Mouse (Mus musculus) megakaryocyte, embryonic 14.5 days (primary cell): ENCODE measurements around the gene Rab40c. TPM values are rescaled to one million over a fixed set of nuclear protein-coding genes. Genes with fewer than 3 reads are reported as not detected.

Experiments used
- H3K27me3 ChIP-seq: replicated peaks from 2 replicates; pipeline ENCODE3; 2012; ENCODE audit warnings: inconsistent platforms
- H3K36me3 ChIP-seq: replicated peaks from 2 replicates; pipeline ENCODE3; 2012; ENCODE audit warnings: low read length, inconsistent platforms, mixed read lengths
- H3K4me1 ChIP-seq: 2 replicates; pipeline ENCODE4 v1.6.1; 2012; ENCODE audit warnings: inconsistent platforms
- H3K4me3 ChIP-seq: replicated peaks from 2 replicates; pipeline ENCODE3; 2012; ENCODE audit warnings: moderate library complexity, mild to moderate bottlenecking, inconsistent platforms
- H3K9me3 ChIP-seq: 2 replicates; pipeline ENCODE4 v1.6.1; 2012; ENCODE audit warnings: inconsistent platforms
- FLI1 ChIP-seq: IDR thresholded peaks from 2 replicates; pipeline ENCODE4 v1.6.1; 2012; ENCODE audit warnings: low read length, inconsistent platforms, mixed read lengths
- GATA1 ChIP-seq: IDR thresholded peaks from 3 replicates; pipeline ENCODE4 v1.6.1; 2012; ENCODE audit warnings: mixed read lengths, low read length, inconsistent platforms, borderline replicate concordance
- polyA plus RNA-seq: library from polyadenylated mRNA; stranded (reverse); fragments of >175 nt; gene quantifications from 2 replicates; pipeline ENCODE4 v1.2.3, GENCODE M21; 2012; ENCODE audit warnings: low replicate concordance; ENCODE audit not compliant: insufficient read depth

Gene Rab40c
- polyA plus RNA-seq, 1 experiment, result 8.8 TPM

- no peak for TF ChIP-seq FLI1
- no peak for TF ChIP-seq GATA1
- H3K4me3 ChIP-seq, result peak overlapping the region; percentile 94
- peaks cover 68% of the 10 kb centered on the region for H3K4me1 ChIP-seq
- no peaks in the 10 kb centered on the region for H3K27me3 ChIP-seq
- H3K36me3 ChIP-seq, result peaks cover 24% of the 10 kb centered on the region
- H3K9me3 ChIP-seq, result no peaks in the 10 kb centered on the region
These were observed 51.5 kb downstream of the Rab40c start for GRCm38 (mm10) chr17:25867836-25868600.

GRCm38 (mm10) chr17:25867509-25867835, 52.1 kb downstream of the Rab40c start:
- no peak for TF ChIP-seq GATA1
- no peak for TF ChIP-seq FLI1
- Histone ChIP-seq H3K9me3 (no peaks in the 10 kb centered on the region), H3K4me3 (peak overlapping the region; percentile 94), H3K36me3 (peaks cover 24% of the 10 kb centered on the region), H3K4me1 (peaks cover 69% of the 10 kb centered on the region), H3K27me3 (no peaks in the 10 kb centered on the region)

- no peaks in the 10 kb centered on the region for H3K9me3 ChIP-seq
- H3K4me3 ChIP-seq, result peak overlapping the region; percentile 3
- no peaks in the 10 kb centered on the region for H3K27me3 ChIP-seq
- H3K36me3 ChIP-seq, result peaks cover 24% of the 10 kb centered on the region
- no peak for TF ChIP-seq GATA1
- no peak for TF ChIP-seq FLI1
- H3K4me1 ChIP-seq, result peaks cover 70% of the 10 kb centered on the region
These were observed 53.4 kb downstream of the Rab40c start for GRCm38 (mm10) chr17:25866172-25866571.

- H3K4me3 ChIP-seq, result no peak overlapping the region
- peaks cover 79% of the 10 kb centered on the region for H3K4me1 ChIP-seq
- H3K36me3 ChIP-seq, result peaks cover 24% of the 10 kb centered on the region
- H3K27me3 ChIP-seq, result no peaks in the 10 kb centered on the region
- no peak for TF ChIP-seq FLI1
- no peak for TF ChIP-seq GATA1
- H3K9me3 ChIP-seq, result no peaks in the 10 kb centered on the region
These were observed 54.2 kb downstream of the Rab40c start for GRCm38 (mm10) chr17:25865288-25865687.

- no peak for TF ChIP-seq FLI1
- Histone ChIP-seq H3K4me3 (no peak overlapping the region), H3K36me3 (peaks cover 25% of the 10 kb centered on the region), H3K9me3 (no peaks in the 10 kb centered on the region), H3K4me1 (peaks cover 88% of the 10 kb centered on the region), H3K27me3 (no peaks in the 10 kb centered on the region)
These were observed 55.2 kb downstream of the Rab40c start for GRCm38 (mm10) chr17:25864311-25864710.

GRCm38 (mm10) chr17:25863681-25864080, 55.8 kb downstream of the Rab40c start:
- Histone ChIP-seq H3K4me1 (peaks cover 87% of the 10 kb centered on the region), H3K4me3 (no peak overlapping the region), H3K27me3 (no peaks in the 10 kb centered on the region), H3K9me3 (no peaks in the 10 kb centered on the region), H3K36me3 (peaks cover 30% of the 10 kb centered on the region)
- no peak for TF ChIP-seq FLI1
- TF ChIP-seq GATA1, result no peak

- H3K27me3 ChIP-seq, result no peaks in the 10 kb centered on the region
- TF ChIP-seq FLI1 (no peak), GATA1 (no peak)
- H3K9me3 ChIP-seq, result no peaks in the 10 kb centered on the region
- peak overlapping the region; percentile 97 for H3K4me3 ChIP-seq
- H3K4me1 ChIP-seq, result peaks cover 72% of the 10 kb centered on the region
- H3K36me3 ChIP-seq, result peaks cover 34% of the 10 kb centered on the region
These were observed 57.6 kb downstream of the Rab40c start for GRCm38 (mm10) chr17:25861704-25862612.

- TF ChIP-seq FLI1 (no peak), GATA1 (no peak)
- Histone ChIP-seq H3K27me3 (no peaks in the 10 kb centered on the region), H3K36me3 (peaks cover 36% of the 10 kb centered on the region), H3K4me3 (peak within 1 kb of the TSS; percentile 97), H3K4me1 (peaks cover 65% of the 10 kb centered on the region), H3K9me3 (no peaks in the 10 kb centered on the region)
These were observed 58.5 kb downstream of the Rab40c start, which contains the start of gene Wdr90 for GRCm38 (mm10) chr17:25860832-25861703. TSS of gene Wdr90 (minus strand) at chr17:25861501.

GRCm38 (mm10) chr17:25860229-25860628, 59.3 kb downstream of the Rab40c start:
- peak overlapping the region; percentile 97 for H3K4me3 ChIP-seq
- H3K9me3 ChIP-seq, result no peaks in the 10 kb centered on the region
- H3K27me3 ChIP-seq, result no peaks in the 10 kb centered on the region
- peaks cover 60% of the 10 kb centered on the region for H3K4me1 ChIP-seq
- H3K36me3 ChIP-seq, result peaks cover 39% of the 10 kb centered on the region
- TF ChIP-seq FLI1 (no peak), GATA1 (no peak)
